Comparison of ENCODE assay signal across 31 mouse cellular contexts in genomic region chr10:44111168-44111567, GRCm38 (mm10). TPM values are rescaled to one million over a fixed set of nuclear protein-coding genes. Genes with fewer than 3 reads are reported as not detected.
DNase-seq lines count a peak whose midpoint lies in the region; ATAC-seq and TF ChIP-seq lines count a peak whose summit lies in the region.
"Had no signal": no experiment of that assay in that cellular context is flagged by ENCODE, and none has a peak within 500 bp of the region (broad histone marks: within the 10 kb centered on the region; RNA-seq: fewer than 3 reads in every experiment).

No protein-coding gene starts in this region.

- no peaks in the 10 kb centered on the region for H3K27me3 ChIP-seq in intestine, embryonic 16.5 days (replicated peaks; ENCODE audit: control insufficient read depth, insufficient read depth, low read length)
- H3K27me3 ChIP-seq in intestine, embryonic 15.5 days (replicated peaks): no peaks in the 10 kb centered on the region
- no peaks in the 10 kb centered on the region for H3K27me3 ChIP-seq in kidney, postnatal 0 days (ENCODE audit: insufficient read depth, low read length)
- H3K27me3 ChIP-seq in intestine, postnatal 0 days (replicated peaks; ENCODE audit: control insufficient read depth, insufficient read depth, low read length): no peaks in the 10 kb centered on the region
- H3K27me3 ChIP-seq in stomach, postnatal 0 days (ENCODE audit: control insufficient read depth, insufficient read depth, low read length): no peaks in the 10 kb centered on the region
- H3K27me3 ChIP-seq: embryonic facial prominence, embryonic 15.5 days; forebrain, embryonic 12.5 days; heart, embryonic 13.5 days; hindbrain, embryonic 15.5 days; limb, embryonic 15.5 days; liver, embryonic 15.5 days; neural tube, embryonic 15.5 days had no signal

- H3K4me2 ChIP-seq in intestine, embryonic 16.5 days (ENCODE audit: low read depth, low read length): no peak overlapping the region
- H3K4me2 ChIP-seq in intestine, embryonic 15.5 days (replicated peaks): no peak overlapping the region
- H3K4me2 ChIP-seq in kidney, postnatal 0 days (ENCODE audit: low read length): no peak overlapping the region
- H3K4me2 ChIP-seq in intestine, postnatal 0 days (replicated peaks; ENCODE audit: low read depth): peak overlapping the region; percentile 17; the same call in 1 of the 2 replicates
- H3K4me2 ChIP-seq in stomach, postnatal 0 days (replicated peaks; ENCODE audit: low read depth): no peak overlapping the region
- H3K4me2 ChIP-seq: embryonic facial prominence, embryonic 15.5 days; forebrain, embryonic 12.5 days; heart, embryonic 13.5 days; hindbrain, embryonic 15.5 days; limb, embryonic 15.5 days; liver, embryonic 15.5 days; lung, embryonic 14.5 days; neural tube, embryonic 15.5 days had no signal

- peak; percentile 41 for ATAC-seq in intestine, embryonic 16.5 days
- ATAC-seq in intestine, embryonic 15.5 days: no peak; the same call in 1 of the 2 replicates
- ATAC-seq in kidney, postnatal 0 days (replicated peaks; ENCODE audit: low FRiP score, low read depth): no peak
- ATAC-seq in intestine, postnatal 0 days: no peak
- ATAC-seq in stomach, postnatal 0 days (ENCODE audit: low FRiP score, low TSS enrichment): no peak
- ATAC-seq: inflammation-experienced regulatory T-cells, adult 6 months had no signal

- no peak overlapping the region for H3K9ac ChIP-seq in intestine, embryonic 16.5 days (ENCODE audit: low read depth, low read length)
- no peak overlapping the region for H3K9ac ChIP-seq in intestine, embryonic 15.5 days
- H3K9ac ChIP-seq in kidney, postnatal 0 days (ENCODE audit: low read depth, low read length): no peak overlapping the region
- no peak overlapping the region for H3K9ac ChIP-seq in intestine, postnatal 0 days (ENCODE audit: low read depth, low read length)
- H3K9ac ChIP-seq in stomach, postnatal 0 days (ENCODE audit: low read length): no peak overlapping the region
- H3K9ac ChIP-seq: embryonic facial prominence, embryonic 15.5 days; forebrain, embryonic 12.5 days; forebrain, postnatal 0 days; heart, embryonic 13.5 days; hindbrain, embryonic 15.5 days; limb, embryonic 15.5 days; liver, embryonic 15.5 days; lung, embryonic 14.5 days; neural tube, embryonic 15.5 days had no signal

- TF ChIP-seq CTCF in kidney, postnatal 0 days (IDR thresholded peaks at IDR 0.05; ENCODE audit: low read depth): no peak
- no peak for TF ChIP-seq CTCF in intestine, postnatal 0 days (IDR thresholded peaks at IDR 0.05; ENCODE audit: low read depth)
- no peak for TF ChIP-seq CTCF in stomach, postnatal 0 days (IDR thresholded peaks at IDR 0.05; ENCODE audit: low read depth)

- no peak for TF ChIP-seq EP300 in stomach, postnatal 0 days (optimal IDR thresholded peaks at IDR 0.05)

- 0 out of 2 replicates have a peak overlapping the region, but pooled peaks have one; percentile 18 for H3K27ac ChIP-seq in intestine, embryonic 16.5 days (ENCODE audit: low read length)
- no peak overlapping the region for H3K27ac ChIP-seq in intestine, embryonic 15.5 days
- H3K27ac ChIP-seq in kidney, postnatal 0 days: peak overlapping the region; percentile 52; the same call in 1 of the 2 replicates
- no peak overlapping the region for H3K27ac ChIP-seq in intestine, postnatal 0 days (ENCODE audit: low read depth, low read length)
- 0 out of 2 replicates have a peak overlapping the region, but pooled peaks have one; percentile 9 for H3K27ac ChIP-seq in stomach, postnatal 0 days (replicated peaks)
- H3K27ac ChIP-seq: embryonic facial prominence, embryonic 10.5 days; embryonic facial prominence, embryonic 15.5 days; forebrain, embryonic 12.5 days; heart, embryonic 13.5 days; hindbrain, embryonic 10.5 days; hindbrain, embryonic 15.5 days; limb, embryonic 15.5 days; liver, embryonic 15.5 days; neural tube, embryonic 15.5 days had no signal

- no peak overlapping the region for H3K4me3 ChIP-seq in intestine, embryonic 16.5 days (ENCODE audit: low read length)
- no peak overlapping the region for H3K4me3 ChIP-seq in intestine, embryonic 15.5 days (replicated peaks)
- H3K4me3 ChIP-seq in kidney, postnatal 0 days (replicated peaks; ENCODE audit: low read depth, low read length): no peak overlapping the region
- H3K4me3 ChIP-seq in intestine, postnatal 0 days (ENCODE audit: low read depth, low read length): no peak overlapping the region
- H3K4me3 ChIP-seq in stomach, postnatal 0 days (ENCODE audit: low read depth, low read length): no peak overlapping the region
- H3K4me3 ChIP-seq: embryonic facial prominence, embryonic 10.5 days; embryonic facial prominence, embryonic 15.5 days; forebrain, embryonic 12.5 days; heart, embryonic 13.5 days; hindbrain, embryonic 10.5 days; hindbrain, embryonic 15.5 days; limb, embryonic 15.5 days; liver, embryonic 15.5 days; neural tube, embryonic 15.5 days had no signal

- WGBS in intestine, embryonic 16.5 days: 79% methylated on average over 10 of the region's 10 CpGs
- WGBS in intestine, embryonic 15.5 days: 70% methylated on average over 10 of the region's 10 CpGs
- 77% methylated on average over 10 of the region's 10 CpGs for WGBS in kidney, postnatal 0 days
- whole genome bisulfite sequencing in intestine, postnatal 0 days: 65% methylated on average over 10 of the region's 10 CpGs
- WGBS in stomach, postnatal 0 days: 55% methylated on average over 10 of the region's 10 CpGs

- no peak for DNase-seq in kidney, postnatal 0 days (ENCODE audit: low spot score)
- no peak for DNase-seq in kidney, postnatal 4 days
- DNase-seq in stomach, postnatal 0 days (ENCODE audit: low spot score): no peak
- DNase-seq in right cerebral cortex, adult 2 months (ENCODE audit: low spot score in 2 of 2): no peak
- DNase-seq: adrenal gland, adult 8-10 months; cerebellum, adult 8-10 months; cerebellum, postnatal 25 days; forebrain, postnatal 0 days; heart, postnatal 14 days; layer of hippocampus, postnatal 36 days; left cerebral cortex, postnatal 4 days; lung, embryonic 14.5 days; lung, postnatal 14 days; midbrain, embryonic 14.5 days; retina, postnatal 1 day; right cerebral cortex, postnatal 25 days; spleen, adult 18-20 months had no signal

- 0 out of 2 replicates have a peak, but pooled peaks cover 3% of the 10 kb centered on the region for H3K4me1 ChIP-seq in intestine, embryonic 16.5 days (ENCODE audit: control insufficient read depth, insufficient read depth, low read length)
- H3K4me1 ChIP-seq in intestine, embryonic 15.5 days (replicated peaks): peaks cover 7% of the 10 kb centered on the region; the same call in 1 of the 2 replicates
- H3K4me1 ChIP-seq in kidney, postnatal 0 days (replicated peaks; ENCODE audit: insufficient read depth, low read length): 0 out of 2 replicates have a peak, but pooled peaks cover 10% of the 10 kb centered on the region
- H3K4me1 ChIP-seq in intestine, postnatal 0 days (replicated peaks; ENCODE audit: control insufficient read depth, insufficient read depth, low read length): no peaks in the 10 kb centered on the region
- H3K4me1 ChIP-seq in stomach, postnatal 0 days (replicated peaks; ENCODE audit: control insufficient read depth, insufficient read depth): no peaks in the 10 kb centered on the region
- H3K4me1 ChIP-seq: embryonic facial prominence, embryonic 15.5 days; forebrain, embryonic 12.5 days; hindbrain, embryonic 10.5 days; hindbrain, embryonic 15.5 days; limb, embryonic 15.5 days; liver, embryonic 15.5 days; neural tube, embryonic 15.5 days had no signal

- H3K36me3 ChIP-seq in intestine, embryonic 16.5 days (ENCODE audit: control insufficient read depth, insufficient read depth, low read length): no peaks in the 10 kb centered on the region
- H3K36me3 ChIP-seq in intestine, embryonic 15.5 days: no peaks in the 10 kb centered on the region
- H3K36me3 ChIP-seq in kidney, postnatal 0 days (ENCODE audit: insufficient read depth, low read length): no peaks in the 10 kb centered on the region
- no peaks in the 10 kb centered on the region for H3K36me3 ChIP-seq in intestine, postnatal 0 days (ENCODE audit: control insufficient read depth, insufficient read depth)
- H3K36me3 ChIP-seq in stomach, postnatal 0 days (ENCODE audit: control insufficient read depth, insufficient read depth, low read length): no peaks in the 10 kb centered on the region
- H3K36me3 ChIP-seq: embryonic facial prominence, embryonic 10.5 days; embryonic facial prominence, embryonic 15.5 days; forebrain, embryonic 12.5 days; G1E; heart, embryonic 13.5 days; hindbrain, embryonic 10.5 days; hindbrain, embryonic 15.5 days; limb, embryonic 15.5 days; liver, embryonic 15.5 days; neural tube, embryonic 15.5 days had no signal

- H3K9me3 ChIP-seq in intestine, embryonic 16.5 days (ENCODE audit: control insufficient read depth, low read length): no peaks in the 10 kb centered on the region
- no peaks in the 10 kb centered on the region for H3K9me3 ChIP-seq in intestine, embryonic 15.5 days
- no peaks in the 10 kb centered on the region for H3K9me3 ChIP-seq in kidney, postnatal 0 days (replicated peaks; ENCODE audit: low read length)
- H3K9me3 ChIP-seq in intestine, postnatal 0 days (ENCODE audit: control insufficient read depth): no peaks in the 10 kb centered on the region
- no peaks in the 10 kb centered on the region for H3K9me3 ChIP-seq in stomach, postnatal 0 days (ENCODE audit: control insufficient read depth, low read length)
- H3K9me3 ChIP-seq: embryonic facial prominence, embryonic 10.5 days; embryonic facial prominence, embryonic 15.5 days; forebrain, embryonic 12.5 days; G1E; heart, embryonic 13.5 days; hindbrain, embryonic 15.5 days; liver, embryonic 15.5 days; neural tube, embryonic 15.5 days had no signal

RNA-seq across cellular contexts. Expression of gene Crybg1, which starts 37.5 kb away (rescaled TPM):
- 0.72 and 0.77 TPM in 2 replicates for polyA plus RNA-seq in intestine, embryonic 16.5 days (2015; fragmentation: Nextera tagmentation; extraction: Ambion mirVana)
- polyA plus RNA-seq in intestine, embryonic 15.5 days (2015; fragmentation: Nextera tagmentation; extraction: Ambion mirVana): 0.62 and 0.76 TPM in 2 replicates
- polyA plus RNA-seq in kidney, postnatal 0 days (2015; fragmentation: Nextera tagmentation; extraction: Ambion mirVana): 3.2 and 3.5 TPM in 2 replicates
- polyA plus RNA-seq in intestine, postnatal 0 days (2015; fragmentation: Nextera tagmentation; extraction: Ambion mirVana): 3.1 and 3.2 TPM in 2 replicates
- polyA plus RNA-seq in stomach, postnatal 0 days (2015; fragmentation: Nextera tagmentation; extraction: Ambion mirVana): 9.0 and 10.4 TPM in 2 replicates

Comparison
In these comparisons a context has a peak if more than half of its experiments do, and no peak if none do; other contexts are left out.
1. H3K27ac ChIP-seq: peak in intestine, embryonic 16.5 days (single experiment), kidney, postnatal 0 days (single experiment) and stomach, postnatal 0 days (single experiment); none in intestine, embryonic 15.5 days (single experiment) and intestine, postnatal 0 days (single experiment).